Mouse (Mus musculus) E14TG2a.4 (cell line): ENCODE data around the gene Cfap58.

Experiments
- CTCF ChIP-seq: conservative IDR thresholded peaks from 2 replicates; pipeline ENCODE4 v1.5.1; 2014; ENCODE audit warnings: low read length
- NANOG ChIP-seq: IDR thresholded peaks from 2 replicates; pipeline ENCODE4 v1.6.1; 2014; ENCODE audit warnings: borderline replicate concordance, low read length, mixed read lengths
- POU5F1 ChIP-seq: IDR thresholded peaks from 2 replicates; pipeline ENCODE4 v1.6.1; 2014; ENCODE audit warnings: low read length, borderline replicate concordance

GRCm38 (mm10) chr19:48049361-48049760 lies 111.9 kb downstream of the Cfap58 start:
- TF ChIP-seq CTCF (no peak), POU5F1 (no peak), NANOG (no peak)
